Mouse (Mus musculus): ENCODE measurements around the gene Ide.

DNA sequence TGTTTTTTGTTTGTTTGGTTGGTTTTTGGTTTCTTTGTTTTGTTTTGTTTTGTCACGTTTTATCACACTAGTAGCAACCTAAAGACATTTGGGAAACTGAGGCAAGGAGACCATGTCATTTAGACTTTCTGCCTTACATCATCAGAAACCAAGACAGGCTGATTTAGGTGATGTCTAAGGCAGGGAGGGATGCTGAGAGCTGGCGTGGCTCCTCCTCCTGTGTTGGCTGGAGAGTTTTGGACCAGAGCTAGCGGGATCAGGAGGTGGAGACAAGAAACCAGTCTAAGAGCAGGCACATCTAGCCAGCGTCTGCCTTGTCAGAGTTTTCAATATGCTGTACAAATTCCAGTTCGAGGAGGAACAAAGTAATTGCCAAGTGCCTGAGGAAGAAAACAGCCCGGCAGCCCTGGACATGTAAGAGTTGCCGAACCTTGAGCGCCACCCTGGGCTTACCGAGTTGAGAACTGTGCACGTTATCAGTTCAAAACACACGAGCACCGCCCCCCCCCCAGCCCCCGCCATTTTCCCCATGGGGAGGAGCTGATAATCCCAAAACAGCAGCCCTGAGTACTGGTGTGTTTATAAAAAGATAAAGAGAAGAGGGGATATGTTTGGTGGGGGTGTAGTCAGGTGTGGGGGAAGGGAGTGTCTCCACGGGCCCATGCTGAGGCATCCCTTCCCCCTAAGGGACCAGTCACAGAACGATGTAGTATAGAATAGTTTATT, 99.8 kb downstream of the Ide start:
- TF ChIP-seq EP300 (IDR thresholded peaks at IDR 0.05; ENCODE audit: low read depth) (peak; percentile 99), CTCF (IDR thresholded peaks at IDR 0.05; ENCODE audit: low read depth) (peak; percentile 45)

Measured in liver, postnatal 0 days (tissue).